Mouse (Mus musculus) c-Kit-positive CD71-negative TER-119-negative erythroid progenitor cells, embryonic 14.5 days (primary cell): ENCODE measurements around the gene E130308A19Rik.
A peak's percentile ranks its signal among the peaks of the same experiment; 100 is the strongest.

Experiments used
- DNase-seq: peaks from one replicate; pipeline ENCODE4 v3.0.0-alpha.2; 2013; ENCODE audit warnings: low read depth

E130308A19Rik gene

GRCm38 (mm10) chr4:59727878-59728261 is 101.9 kb downstream of the E130308A19Rik start:
- DNase-seq: no peak

GRCm38 (mm10) chr4:59728839-59729238 is 102.8 kb downstream of the E130308A19Rik start:
- no peak for DNase-seq

DNA sequence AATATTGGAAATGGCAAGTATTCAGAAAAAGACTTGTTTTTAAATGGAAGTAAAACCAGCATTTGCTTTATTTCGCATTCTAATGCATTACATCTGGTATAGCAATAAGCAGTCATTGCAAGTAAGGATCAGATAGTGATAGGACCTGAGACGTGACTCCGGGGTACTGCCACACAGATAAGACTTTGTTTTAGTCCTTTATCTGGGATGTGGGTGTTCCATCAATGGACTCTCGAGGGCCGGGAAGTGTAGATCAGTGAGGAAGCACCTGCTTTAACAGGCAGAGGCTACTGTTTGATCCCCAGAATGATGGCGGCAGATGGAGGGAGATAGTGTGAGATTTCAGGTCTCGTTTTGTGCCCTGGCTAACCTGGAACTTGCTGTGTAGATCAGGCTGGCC is 105.5 kb downstream of the E130308A19Rik start:
- DNase-seq: no peak

DNA sequence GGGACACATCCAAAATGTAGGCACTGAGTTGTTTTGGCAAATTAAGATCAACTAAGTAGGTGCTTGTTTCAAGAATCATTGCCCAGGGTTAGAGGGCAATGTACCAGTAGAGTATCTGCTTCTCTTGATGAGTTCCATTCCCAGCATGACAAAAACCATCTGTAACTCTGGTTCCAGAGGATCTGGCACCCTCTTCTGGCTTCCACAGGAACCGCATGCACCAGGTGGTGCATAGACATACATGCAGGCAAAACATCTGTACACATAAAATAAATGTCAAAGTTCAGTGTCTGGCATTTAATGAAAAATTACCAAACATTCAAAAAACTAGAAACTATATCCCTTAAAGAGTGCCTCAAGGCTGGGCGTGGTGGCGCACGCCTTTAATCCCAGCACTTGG is 113.3 kb downstream of the E130308A19Rik start:
- no peak for DNase-seq

DNA sequence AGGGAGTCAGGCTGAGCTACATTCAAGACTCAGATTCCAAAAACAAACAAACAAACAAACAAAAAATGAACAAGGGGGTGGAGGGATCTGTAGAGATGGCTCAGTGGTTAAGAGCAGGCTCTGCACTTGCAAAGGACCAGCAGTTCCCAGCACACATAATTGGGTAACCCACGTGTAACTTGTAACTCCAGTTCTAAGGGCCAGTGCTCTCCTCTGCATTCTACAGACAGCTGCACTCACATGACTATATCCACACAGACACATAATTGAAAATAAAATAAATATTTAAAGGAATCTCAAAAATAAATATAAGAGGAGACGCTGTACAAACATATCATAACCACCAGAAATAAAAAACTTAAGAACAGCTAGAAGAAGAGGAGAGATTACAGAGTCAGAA is 113.9 kb downstream of the E130308A19Rik start:
- no peak for DNase-seq

DNA sequence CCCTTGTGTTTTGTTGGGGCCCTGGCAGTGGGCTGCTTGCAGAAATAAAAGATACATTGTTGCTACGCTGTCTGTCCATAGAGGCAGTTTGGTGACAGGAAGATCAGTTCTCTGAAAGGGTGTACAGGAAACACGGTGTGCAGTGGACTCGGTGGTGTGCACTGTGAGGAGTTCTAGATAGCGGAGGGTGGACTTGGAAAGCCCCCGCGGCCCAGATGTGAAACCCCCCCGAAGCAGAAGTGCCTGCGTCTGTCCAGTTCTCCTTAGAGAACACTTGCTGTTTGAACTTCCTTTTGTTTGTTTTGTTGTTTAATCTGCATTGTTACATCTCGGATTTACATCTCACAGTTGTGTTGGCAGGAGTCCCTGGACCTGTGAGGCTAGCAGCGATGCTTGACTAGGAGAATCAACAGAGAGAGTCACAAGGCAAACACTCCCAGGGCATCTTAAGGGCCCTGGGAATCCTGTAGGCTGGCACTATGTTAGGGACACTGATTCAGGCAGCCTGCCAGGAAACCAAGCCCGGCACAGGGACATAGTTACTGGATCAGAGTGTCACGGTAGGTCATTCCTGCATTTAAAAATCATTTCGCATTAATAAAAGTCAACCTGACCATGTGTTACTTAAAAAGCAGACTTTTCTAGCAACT is 127.6 kb downstream of the E130308A19Rik start:
- DNase-seq: no peak

DNA sequence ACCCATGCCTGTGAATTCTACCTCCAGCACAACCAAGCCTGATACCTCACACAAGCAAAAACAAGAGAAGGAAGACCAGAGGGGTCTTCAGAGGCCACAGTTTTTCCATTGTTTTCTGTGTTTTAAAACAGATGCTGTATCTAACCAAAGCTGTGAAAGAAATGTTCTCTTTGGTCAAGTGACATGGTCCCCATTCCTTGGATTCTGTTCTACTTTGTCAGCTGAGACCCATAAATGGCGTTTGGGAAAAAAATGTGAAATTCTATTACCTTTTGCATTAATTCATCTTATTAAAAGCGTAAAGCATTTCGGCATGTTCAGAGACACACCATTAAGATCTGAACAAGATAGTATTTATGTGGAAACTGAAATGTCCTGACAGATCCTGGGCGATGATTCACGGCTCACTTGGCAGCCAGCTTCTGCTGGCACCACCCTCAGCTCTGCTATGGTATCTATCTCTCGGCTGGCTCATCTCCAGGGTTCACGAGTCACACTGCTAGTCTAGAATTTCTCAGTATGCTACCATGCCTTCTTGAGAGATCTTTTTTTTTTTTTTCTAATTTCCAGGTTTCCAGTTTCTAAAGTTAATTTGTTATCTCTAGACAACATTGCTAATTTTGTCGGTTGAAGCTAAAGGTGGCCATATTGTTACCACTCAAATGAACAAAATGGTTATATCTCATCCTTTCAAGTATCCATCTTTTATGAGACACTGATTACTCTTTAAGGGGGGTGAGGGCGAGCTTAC is 130.5 kb downstream of the E130308A19Rik start:
- no peak for DNase-seq

- no peak for DNase-seq
These were observed 131.7 kb downstream of the E130308A19Rik start for GRCm38 (mm10) chr4:59757452-59758435.

DNA sequence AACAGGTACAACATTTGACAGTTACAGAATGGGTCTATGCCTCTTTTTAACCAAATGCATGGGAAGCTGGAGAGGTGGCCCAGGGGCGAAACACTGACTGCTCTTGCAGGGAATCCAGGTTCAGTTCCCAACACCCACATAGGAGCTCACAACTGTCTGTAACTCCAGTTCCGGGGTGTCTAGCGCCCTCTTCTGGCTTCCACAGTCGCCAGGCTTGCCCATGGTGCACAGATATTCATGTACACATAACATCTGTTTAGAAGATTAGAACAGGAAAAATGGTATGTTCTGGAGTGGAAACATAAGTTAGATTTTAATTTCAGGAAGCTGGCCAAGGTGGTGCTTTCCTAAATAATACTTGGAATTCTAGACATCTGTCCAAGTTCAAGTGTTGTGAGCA is 134.0 kb downstream of the E130308A19Rik start:
- no peak for DNase-seq

DNA sequence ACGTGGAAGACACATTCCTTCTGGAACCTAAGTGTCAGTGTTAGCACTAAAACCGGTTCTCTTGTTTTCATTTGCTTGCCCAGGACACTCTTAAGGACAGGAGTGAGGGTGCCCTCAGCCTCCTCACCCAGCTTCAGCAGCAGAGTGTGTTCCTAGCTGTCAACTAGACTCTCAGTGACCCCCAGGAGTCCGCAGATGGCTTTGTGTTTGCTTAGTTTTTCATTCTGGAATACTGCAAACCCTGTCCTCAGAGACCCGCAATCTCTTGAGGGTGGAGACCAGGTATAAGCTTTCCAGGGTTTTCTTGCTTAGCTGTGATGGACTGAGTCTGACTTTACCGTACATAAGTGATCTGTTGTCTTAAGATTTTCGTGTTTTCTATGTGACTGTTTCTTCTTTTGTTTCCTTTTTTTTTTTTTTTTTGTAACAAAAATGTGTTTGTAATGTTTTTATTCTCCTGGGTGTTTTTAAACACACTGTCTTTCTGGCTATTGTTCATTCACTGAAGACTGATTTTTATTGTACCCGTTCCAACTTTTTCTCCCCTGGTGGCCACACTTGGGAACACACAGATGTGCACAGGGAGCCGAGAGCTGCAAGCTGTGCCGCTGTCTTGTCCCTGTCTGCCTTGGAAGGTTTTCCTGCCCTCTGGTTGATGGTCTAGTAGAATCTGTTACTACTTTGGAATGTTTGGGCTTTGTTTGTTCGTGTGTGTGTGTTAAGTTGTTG is 134.8 kb downstream of the E130308A19Rik start:
- no peak for DNase-seq

GRCm38 (mm10) chr4:59761365-59761729 is 135.3 kb downstream of the E130308A19Rik start:
- no peak for DNase-seq

DNA sequence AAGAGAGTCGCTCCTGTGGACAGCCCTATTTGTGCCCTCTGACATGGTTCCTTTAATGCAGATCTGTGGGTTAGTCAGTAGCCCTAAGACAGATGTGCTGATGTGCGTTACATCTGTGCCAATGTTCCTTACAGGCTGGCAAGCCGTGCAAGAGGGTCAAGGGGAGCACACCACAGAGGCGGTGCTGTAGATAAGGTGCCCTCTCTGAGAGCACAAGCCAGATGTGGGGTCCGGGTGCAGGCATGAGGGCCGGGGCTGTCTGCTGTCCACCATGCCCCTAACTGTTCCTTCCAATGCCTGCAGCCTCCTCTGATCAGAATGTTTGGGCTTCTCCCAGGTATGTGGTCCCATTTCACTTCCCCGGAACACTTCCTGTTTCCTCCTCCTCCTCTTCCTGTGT is 138.9 kb downstream of the E130308A19Rik start:
- DNase-seq: no peak

GRCm38 (mm10) chr4:59765385-59766005 is 139.5 kb downstream of the E130308A19Rik start:
- DNase-seq: no peak

DNA sequence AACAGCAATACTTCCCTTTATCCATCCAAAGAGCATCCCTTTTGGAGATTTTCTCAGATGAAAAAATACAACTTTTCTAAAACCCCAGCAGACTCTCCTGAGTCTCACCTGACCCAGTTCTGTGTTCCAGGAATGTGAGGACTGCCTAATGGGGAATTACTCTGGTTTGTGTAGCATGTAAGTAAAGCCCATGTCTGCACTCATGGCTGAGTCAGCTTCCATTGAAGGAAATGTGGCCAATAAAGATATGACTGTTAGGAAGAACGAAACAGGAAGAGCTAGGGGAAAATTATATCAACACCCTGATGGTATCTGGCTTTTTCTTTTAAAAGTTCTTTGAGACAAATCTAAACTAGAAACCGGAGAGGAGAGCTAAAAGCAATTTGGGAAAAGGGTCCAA is 141.7 kb downstream of the E130308A19Rik start:
- DNase-seq: no peak

- DNase-seq: no peak
These were observed 146.3 kb downstream of the E130308A19Rik start for GRCm38 (mm10) chr4:59772171-59772879.

DNA sequence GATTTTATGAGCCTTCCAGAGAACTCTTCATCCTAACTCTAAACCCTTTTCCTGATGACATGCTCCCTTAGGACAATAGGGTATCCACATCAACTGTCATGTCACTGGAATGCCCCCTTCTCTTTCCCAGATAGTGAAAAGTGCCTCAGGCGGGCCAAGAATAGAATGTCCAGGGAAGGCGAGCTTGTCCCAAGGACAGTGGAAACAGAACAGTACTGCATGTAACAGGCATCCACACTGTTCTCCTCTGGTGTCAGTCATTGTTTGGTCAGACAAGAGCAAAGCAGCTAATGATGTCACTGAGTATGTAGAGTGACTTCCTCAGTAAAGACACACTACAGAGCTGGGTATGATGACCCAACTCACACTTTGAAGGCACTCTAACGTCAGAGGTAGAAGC is 151.8 kb downstream of the E130308A19Rik start:
- no peak for DNase-seq

GRCm38 (mm10) chr4:59780568-59780967 is 154.6 kb downstream of the E130308A19Rik start:
- DNase-seq: no peak

DNA sequence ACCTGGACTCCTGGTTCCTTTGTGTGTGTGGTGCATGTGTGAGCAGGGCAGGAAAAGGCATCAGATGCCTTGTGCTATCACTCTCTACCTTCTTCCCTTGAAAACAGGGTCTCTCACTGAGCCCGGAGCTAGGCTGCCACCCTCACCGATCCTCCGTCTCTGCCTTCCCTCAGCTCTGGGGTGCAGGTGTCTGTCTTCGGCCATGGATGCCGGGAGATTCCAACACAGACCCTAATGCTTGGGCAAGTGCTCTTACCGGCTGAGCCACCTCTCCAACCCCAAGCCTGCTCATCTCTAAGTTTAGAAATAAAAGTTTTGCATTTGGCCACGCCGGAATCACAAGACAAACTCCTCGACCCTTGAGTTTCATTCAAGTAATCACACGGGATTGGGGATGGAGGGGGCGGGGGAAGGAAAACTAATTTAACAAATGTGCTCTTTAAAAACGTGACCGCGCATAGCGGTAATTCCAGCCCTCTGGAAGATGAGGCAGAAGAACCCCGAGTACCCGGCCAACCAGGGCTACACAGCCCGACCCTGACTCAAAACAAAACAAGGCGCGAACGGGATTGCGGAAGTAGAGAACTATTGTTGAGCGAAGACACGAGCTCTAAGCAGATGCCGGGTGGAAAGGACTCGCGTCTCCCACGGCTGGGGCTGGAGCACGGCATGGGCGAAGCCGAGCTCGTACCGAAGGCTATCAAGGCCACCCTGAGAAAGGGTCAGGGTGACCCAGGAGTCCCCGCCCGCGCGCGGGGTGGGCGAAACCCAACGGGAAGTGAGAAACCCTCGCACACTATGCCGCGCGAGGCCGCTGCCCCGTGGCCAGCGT is 157.1 kb downstream of the E130308A19Rik start:
- no peak for DNase-seq

DNA sequence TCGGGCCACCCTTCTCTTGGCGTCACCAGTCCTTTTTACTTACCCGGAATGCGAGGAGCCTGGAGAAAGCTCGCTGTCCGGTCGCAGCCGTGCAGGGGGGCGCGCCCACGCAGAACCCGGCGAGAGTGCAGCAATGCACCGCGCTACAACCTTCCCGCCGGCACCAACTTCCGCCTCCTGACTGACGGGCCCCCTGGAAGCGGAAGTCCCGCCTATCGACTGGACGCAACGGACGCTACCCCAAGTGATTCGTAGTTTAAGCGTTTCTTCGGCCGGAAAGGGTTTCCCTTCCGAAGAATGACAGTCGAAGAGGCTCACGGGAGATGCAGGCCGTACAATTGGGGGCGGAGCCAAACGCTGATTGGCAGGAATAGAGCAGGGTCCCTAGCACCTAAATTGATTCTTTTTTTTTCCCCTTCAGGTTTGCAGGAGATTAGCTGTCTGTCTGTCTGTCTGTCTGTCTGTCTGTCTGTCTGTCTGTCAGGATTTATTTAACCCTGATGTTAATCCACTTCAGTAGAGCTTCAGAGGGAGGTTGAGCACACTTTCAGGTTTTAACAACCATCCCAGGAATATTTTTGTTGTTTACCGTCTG is 157.8 kb downstream of the E130308A19Rik start:
- DNase-seq: peak; percentile 98
